Mouse (Mus musculus): ENCODE measurements around the gene Neurl3. TPM values are rescaled to one million over a fixed set of nuclear protein-coding genes. Genes with fewer than 3 reads are reported as not detected.

The Neurl3 gene
- 0.91 and 1.2 TPM in 2 replicates for polyA plus RNA-seq (2012; rRNA removed)

GRCm38 (mm10) chr1:36274455-36274854 lies at the start of gene Neurl3:
TSS of gene Neurl3 (minus strand) at chr1:36274679.

GRCm38 (mm10) chr1:36307495-36308280 lies 33.2 kb upstream of the Neurl3 start, which contains the start of gene Arid5a:
TSS of gene Arid5a (plus strand) at chr1:36307733.

GRCm38 (mm10) chr1:36244058-36244827 lies 30.2 kb downstream of the Neurl3 start, which contains the start of gene Uggt1:
TSS of gene Uggt1 (minus strand) at chr1:36244720.

Other genes starting within 250 kb of the Neurl3 start
- gene Hs6st1, start 206.3 kb downstream of the Neurl3 start, polyA plus RNA-seq (2012; rRNA removed) = 43.1 and 53.2 TPM in 2 replicates
- gene Uggt1, start 30.0 kb downstream of the Neurl3 start, polyA plus RNA-seq (2012; rRNA removed) = 31.5 and 32.5 TPM in 2 replicates
- 0.85 and 2.4 TPM in 2 replicates for gene Arid5a, start 33.1 kb upstream of the Neurl3 start, polyA plus RNA-seq (2012; rRNA removed)
- gene Kansl3, start 94.5 kb upstream of the Neurl3 start, polyA plus RNA-seq (2012; rRNA removed) = 50.1 and 56.0 TPM in 2 replicates
- 0.05 TPM in 1 of 2 replicates, not detected in the other for gene Fer1l5, start 97.6 kb upstream of the Neurl3 start, polyA plus RNA-seq (2012; rRNA removed)
- 38.0 and 38.9 TPM in 2 replicates for gene Lman2l, start 170.6 kb upstream of the Neurl3 start, polyA plus RNA-seq (2012; rRNA removed)
- 3.6 and 5.2 TPM in 2 replicates for gene Cnnm4, start 196.9 kb upstream of the Neurl3 start, polyA plus RNA-seq (2012; rRNA removed)
- 17.1 and 23.3 TPM in 2 replicates for gene Cnnm3, start 237.2 kb upstream of the Neurl3 start, polyA plus RNA-seq (2012; rRNA removed)

Measured in central nervous system, embryonic 11.5 days (tissue).